Mouse (Mus musculus): Measurements from ENCODE around the gene Akt1s1. TPM values are rescaled to one million over a fixed set of nuclear protein-coding genes. Genes with fewer than 3 reads are reported as not detected.

Gene Akt1s1
- 180 and 283 TPM in 2 replicates for polyA plus RNA-seq (2012; rRNA removed)

DNA sequence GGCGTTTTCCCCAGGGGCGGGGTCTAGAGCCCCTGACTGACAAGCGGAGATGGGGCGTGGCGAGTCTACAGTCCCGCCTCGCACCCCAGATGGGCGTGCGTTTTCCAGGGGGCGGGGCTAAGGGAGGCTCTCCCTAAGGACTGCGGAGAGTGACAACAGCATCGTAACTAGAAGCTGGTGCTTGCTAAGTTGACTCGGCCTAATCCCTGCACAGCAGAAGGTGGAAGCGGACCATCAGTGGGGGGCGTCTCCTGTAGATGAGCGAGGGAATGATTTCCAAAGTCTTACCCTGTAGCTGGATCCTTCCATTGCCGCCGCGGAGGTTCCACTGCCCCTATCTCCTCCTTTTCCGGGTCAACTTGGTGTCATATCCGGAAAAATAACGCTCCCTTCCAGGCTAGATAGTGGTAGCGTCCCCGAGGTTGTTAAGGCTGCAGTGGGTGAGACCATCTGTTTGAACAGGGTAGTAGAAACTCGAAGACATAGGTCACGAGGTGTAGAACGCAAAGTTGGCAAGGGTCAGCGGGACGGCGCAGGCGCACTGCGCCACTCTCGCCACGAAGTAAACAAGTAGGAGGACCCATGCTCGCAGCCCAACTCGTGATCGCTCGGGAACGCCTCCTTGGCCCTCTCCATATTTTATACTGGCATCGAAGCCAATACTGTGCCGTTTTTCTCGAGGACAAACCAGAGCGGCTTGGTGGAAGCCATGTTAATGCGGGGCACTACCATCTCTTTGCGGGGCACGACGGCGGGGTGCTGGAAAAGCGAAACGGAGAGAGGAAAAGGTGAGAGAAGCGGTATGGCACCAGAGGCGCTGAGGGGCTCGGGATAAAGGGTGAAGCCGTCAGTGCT, at the start of gene Akt1s1, which contains the start of gene Tbc1d17:
Gene Akt1s1, plus strand, starts transcription at position 431 of the 855 bp plus-strand sequence.
Gene Tbc1d17, minus strand, starts transcription at position 519 of the 855 bp plus-strand sequence.
- peak; percentile 48; the same call in 1 of the 2 replicates for TF ChIP-seq POLR2A (IDR thresholded peaks at IDR 0.05; ENCODE audit: low read depth, low read length)
- no peak for TF ChIP-seq CTCF (IDR thresholded peaks at IDR 0.05; ENCODE audit: extremely low read depth, insufficient read length, insufficient replicate concordance, low read depth, low read length)
- under 1% methylated on average over 54 of the region's 54 CpGs for WGBS

DNA sequence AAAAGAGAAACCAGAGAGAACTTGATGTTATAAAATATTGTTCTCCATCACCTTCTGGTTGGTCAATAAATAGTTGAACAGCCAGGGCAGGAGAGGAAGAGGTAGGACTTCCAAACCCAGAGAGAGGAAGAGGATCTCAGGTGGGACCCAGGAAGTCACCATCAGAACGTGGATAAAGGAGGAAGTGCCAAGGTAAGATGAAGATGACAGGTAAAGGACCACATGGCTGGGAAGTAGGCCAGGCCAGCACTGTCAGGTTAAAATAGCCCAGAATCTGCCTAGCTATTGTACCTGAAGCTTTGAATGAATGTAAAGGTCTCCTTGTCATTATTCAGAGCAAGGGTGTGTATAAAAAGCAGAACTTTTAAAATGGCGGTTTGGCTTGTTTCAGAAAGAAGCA, 39.9 kb upstream of the Akt1s1 start:
- Histone ChIP-seq H3K4me3 (ENCODE audit: low read depth, low read length) (no peak overlapping the region), H3K27me3 (ENCODE audit: control insufficient read depth, insufficient read depth, low read length) (no peaks in the 10 kb centered on the region), H3K36me3 (ENCODE audit: control insufficient read depth, insufficient read depth, low read length) (no peaks in the 10 kb centered on the region), H3K27ac (ENCODE audit: insufficient read depth, low read depth, low read length) (no peak overlapping the region), H3K4me1 (ENCODE audit: control insufficient read depth, insufficient read depth, insufficient read length, low read length) (no peaks in the 10 kb centered on the region)
- WGBS: 75% methylated on average over 2 of the region's 2 CpGs
- TF ChIP-seq POLR2A (IDR thresholded peaks at IDR 0.05; ENCODE audit: low read depth, low read length) (no peak), CTCF (IDR thresholded peaks at IDR 0.05; ENCODE audit: extremely low read depth, insufficient read length, insufficient replicate concordance, low read depth, low read length) (no peak)

More for the DNA sequence above, at the start of gene Akt1s1, which contains the start of gene Tbc1d17:
- H3K27me3 ChIP-seq (ENCODE audit: control insufficient read depth, insufficient read depth, low read length): no peaks in the 10 kb centered on the region
- peak within 1 kb of the TSS; percentile 91 for H3K27ac ChIP-seq (ENCODE audit: insufficient read depth, low read depth, low read length)
- H3K36me3 ChIP-seq (ENCODE audit: control insufficient read depth, insufficient read depth, low read length): peaks cover 27% of the 10 kb centered on the region
- peaks cover 11% of the 10 kb centered on the region for H3K4me1 ChIP-seq (ENCODE audit: control insufficient read depth, insufficient read depth, insufficient read length, low read length)
- H3K4me3 ChIP-seq (ENCODE audit: low read depth, low read length): peak within 1 kb of the TSS; percentile 80

DNA sequence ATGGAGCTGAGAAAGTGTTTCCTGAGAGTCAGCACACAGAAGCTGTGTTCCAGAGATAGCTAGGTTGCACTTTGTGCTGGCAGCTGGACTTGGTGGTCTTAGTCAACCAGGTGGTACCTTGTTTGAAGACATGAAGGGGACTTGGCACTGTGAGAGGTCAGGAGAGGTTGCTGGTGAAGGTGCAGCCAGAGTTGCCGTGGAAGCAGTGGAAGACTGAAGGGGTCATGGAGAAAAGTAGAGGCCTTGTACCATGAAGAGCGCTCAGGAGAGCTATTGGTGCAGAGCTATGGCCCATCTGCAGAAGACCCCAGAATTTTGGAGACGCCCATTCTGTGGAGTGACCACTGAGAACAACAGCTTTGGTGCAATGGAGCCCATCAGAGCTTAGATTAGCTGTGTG, 39.3 kb upstream of the Akt1s1 start:
- H3K4me3 ChIP-seq (ENCODE audit: low read depth, low read length): no peak overlapping the region
- H3K27ac ChIP-seq (ENCODE audit: insufficient read depth, low read depth, low read length): no peak overlapping the region
- 90% methylated on average over 3 of the region's 3 CpGs for WGBS
- H3K27me3 ChIP-seq (ENCODE audit: control insufficient read depth, insufficient read depth, low read length): no peaks in the 10 kb centered on the region
- H3K36me3 ChIP-seq (ENCODE audit: control insufficient read depth, insufficient read depth, low read length): no peaks in the 10 kb centered on the region
- H3K4me1 ChIP-seq (ENCODE audit: control insufficient read depth, insufficient read depth, insufficient read length, low read length): no peaks in the 10 kb centered on the region
- TF ChIP-seq POLR2A (IDR thresholded peaks at IDR 0.05; ENCODE audit: low read depth, low read length) (no peak), CTCF (IDR thresholded peaks at IDR 0.05; ENCODE audit: extremely low read depth, insufficient read length, insufficient replicate concordance, low read depth, low read length) (no peak)

DNA sequence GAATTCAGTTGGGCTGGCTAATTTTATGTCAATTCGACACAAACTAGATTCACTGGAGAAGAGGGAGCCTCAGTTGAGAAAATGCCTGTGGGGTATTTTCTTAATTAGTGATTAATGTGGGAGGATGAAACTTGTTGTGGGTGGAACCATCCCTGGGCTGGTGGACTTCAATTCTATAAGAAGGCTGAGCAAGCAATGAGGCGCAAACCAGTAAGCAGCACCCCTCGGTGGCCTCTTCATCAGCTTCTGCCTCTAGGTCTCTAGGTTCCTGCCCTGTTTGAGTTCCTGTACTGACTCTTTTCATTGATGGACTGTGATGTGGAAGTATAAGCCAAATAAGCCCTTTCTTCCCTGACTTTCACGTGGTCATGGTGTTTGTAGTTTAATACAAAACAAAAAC, 38.4 kb upstream of the Akt1s1 start:
- H3K27ac ChIP-seq (ENCODE audit: insufficient read depth, low read depth, low read length): no peak overlapping the region
- no peak for TF ChIP-seq CTCF (IDR thresholded peaks at IDR 0.05; ENCODE audit: extremely low read depth, insufficient read length, insufficient replicate concordance, low read depth, low read length)
- no peak for TF ChIP-seq POLR2A (IDR thresholded peaks at IDR 0.05; ENCODE audit: low read depth, low read length)
- 84% methylated on average over 4 of the region's 4 CpGs for WGBS

DNA sequence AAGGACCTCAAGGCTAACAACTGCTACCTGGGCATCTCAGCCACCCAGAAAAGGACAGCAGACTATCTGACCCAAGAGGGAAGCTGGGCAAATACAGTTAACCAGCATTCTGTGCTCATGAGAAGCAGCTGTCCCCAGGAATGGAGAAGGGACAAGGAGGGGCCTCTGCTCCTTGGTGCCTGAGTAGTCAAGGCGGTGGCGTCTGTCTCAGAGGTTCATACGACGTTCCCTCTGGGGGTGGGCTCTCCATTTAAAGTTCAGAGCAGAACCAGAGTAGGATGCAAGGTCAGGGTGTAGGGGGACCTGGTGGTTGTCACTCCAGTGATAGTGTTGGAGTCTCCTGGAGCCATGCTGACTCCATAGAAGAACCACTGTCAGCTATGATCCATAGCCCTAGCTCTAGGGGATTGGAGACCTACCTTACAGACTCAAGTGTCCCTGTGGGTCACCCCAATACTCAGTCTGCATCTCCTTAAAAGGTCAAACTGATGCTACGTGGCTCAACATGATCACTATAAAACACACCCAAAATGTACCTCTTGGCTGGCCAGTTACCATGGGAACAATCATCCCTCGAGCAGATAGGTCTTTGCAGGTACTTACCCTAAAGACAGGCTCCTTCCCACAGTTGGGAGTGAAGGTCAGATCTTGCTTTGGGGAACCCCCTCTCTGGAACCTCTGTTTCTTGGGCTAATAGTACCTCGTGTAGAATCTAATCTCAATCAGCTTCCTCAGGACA, 37.8 kb upstream of the Akt1s1 start:
- 80% methylated on average over 7 of the region's 7 CpGs for WGBS
- H3K27ac ChIP-seq (ENCODE audit: insufficient read depth, low read depth, low read length): no peak overlapping the region

More for the DNA sequence above, 38.4 kb upstream of the Akt1s1 start:
- H3K4me3 ChIP-seq (ENCODE audit: low read depth, low read length): no peak overlapping the region
- H3K27me3 ChIP-seq (ENCODE audit: control insufficient read depth, insufficient read depth, low read length): no peaks in the 10 kb centered on the region
- H3K36me3 ChIP-seq (ENCODE audit: control insufficient read depth, insufficient read depth, low read length): no peaks in the 10 kb centered on the region
- peaks cover 2% of the 10 kb centered on the region for H3K4me1 ChIP-seq (ENCODE audit: control insufficient read depth, insufficient read depth, insufficient read length, low read length)

DNA sequence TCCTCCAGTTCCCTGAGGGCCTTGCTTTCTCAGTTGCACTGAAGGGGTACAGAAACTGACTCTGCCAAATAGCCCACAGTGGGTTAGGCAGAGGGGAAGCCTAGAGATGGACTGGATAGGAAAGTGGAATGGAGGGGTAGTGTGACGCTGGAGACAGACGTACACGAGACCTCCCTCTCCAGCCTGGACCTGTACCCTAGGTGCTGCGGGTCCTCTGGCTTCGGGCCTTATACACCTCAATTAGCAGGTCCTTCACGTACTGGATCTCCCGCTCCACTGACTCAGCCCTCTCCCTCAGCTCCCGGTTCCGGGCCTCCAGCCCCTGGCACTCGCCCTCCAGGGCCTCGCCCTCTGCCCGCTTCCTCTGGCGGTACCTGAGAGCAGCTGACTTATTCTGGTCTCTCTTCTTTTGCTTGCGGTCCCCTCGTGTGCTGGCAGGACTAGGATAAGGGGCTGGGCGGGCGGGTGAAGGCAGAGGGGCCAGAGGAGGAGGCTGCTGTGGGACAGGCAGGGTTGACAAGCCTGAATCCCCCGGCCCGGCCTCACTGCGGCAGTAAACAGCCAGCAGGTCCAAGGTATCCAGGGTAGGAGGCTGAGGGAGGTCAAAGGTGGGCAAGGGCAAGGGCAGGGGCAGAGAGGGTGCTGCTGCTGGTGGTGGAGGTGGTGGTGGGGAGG, 36.0 kb upstream of the Akt1s1 start:
- Histone ChIP-seq H3K27me3 (ENCODE audit: control insufficient read depth, insufficient read depth, low read length) (no peaks in the 10 kb centered on the region), H3K27ac (ENCODE audit: insufficient read depth, low read depth, low read length) (no peak overlapping the region), H3K4me3 (ENCODE audit: low read depth, low read length) (no peak overlapping the region), H3K4me1 (ENCODE audit: control insufficient read depth, insufficient read depth, insufficient read length, low read length) (peaks cover 7% of the 10 kb centered on the region), H3K36me3 (ENCODE audit: control insufficient read depth, insufficient read depth, low read length) (no peaks in the 10 kb centered on the region)
- TF ChIP-seq POLR2A (IDR thresholded peaks at IDR 0.05; ENCODE audit: low read depth, low read length) (no peak), CTCF (IDR thresholded peaks at IDR 0.05; ENCODE audit: extremely low read depth, insufficient read length, insufficient replicate concordance, low read depth, low read length) (no peak)
- 92% methylated on average over 20 of the region's 20 CpGs for WGBS

More for the DNA sequence above, 37.8 kb upstream of the Akt1s1 start:
- no peak for TF ChIP-seq CTCF (IDR thresholded peaks at IDR 0.05; ENCODE audit: extremely low read depth, insufficient read length, insufficient replicate concordance, low read depth, low read length)
- TF ChIP-seq POLR2A (IDR thresholded peaks at IDR 0.05; ENCODE audit: low read depth, low read length): no peak
- Histone ChIP-seq H3K4me3 (ENCODE audit: low read depth, low read length) (no peak overlapping the region), H3K36me3 (ENCODE audit: control insufficient read depth, insufficient read depth, low read length) (no peaks in the 10 kb centered on the region), H3K27me3 (ENCODE audit: control insufficient read depth, insufficient read depth, low read length) (no peaks in the 10 kb centered on the region), H3K4me1 (ENCODE audit: control insufficient read depth, insufficient read depth, insufficient read length, low read length) (peaks cover 2% of the 10 kb centered on the region)
